Mouse (Mus musculus) heart, embryonic 12.5 days (tissue): Measurements from ENCODE around the gene Tnfsf12. TPM values are rescaled to one million over a fixed set of nuclear protein-coding genes. Genes with fewer than 3 reads are reported as not detected.
A peak's percentile ranks its signal among the peaks of the same experiment; 100 is the strongest.

Source experiments
- ATAC-seq: fragments of 200-750 bp; cut with Nextera tagmentation; 2 replicates; pipeline ENCODE4 v1.8.0; 2017; ENCODE audit warnings: moderate TSS enrichment, moderate library complexity; ENCODE audit not compliant: insufficient number of reproducible peaks, low FRiP score
- H3K27ac ChIP-seq: fragments of 300-500 bp; sonication (generic); 2 replicates; pipeline ENCODE4 v1.5.1; 2016; ENCODE audit warnings: mild to moderate bottlenecking, moderate library complexity; ENCODE audit not compliant: poor library complexity, severe bottlenecking
- H3K27me3 ChIP-seq: fragments of 300-500 bp; sonication (generic); replicated peaks from 2 replicates; pipeline ENCODE4 v1.6.1; 2016; ENCODE audit warnings: mild to moderate bottlenecking, moderate library complexity
- H3K36me3 ChIP-seq: fragments of 300-500 bp; sonication (generic); 2 replicates; pipeline ENCODE4 v1.6.1; 2016; ENCODE audit warnings: mild to moderate bottlenecking, moderate library complexity
- H3K4me1 ChIP-seq: fragments of 300-500 bp; sonication (generic); replicated peaks from 2 replicates; pipeline ENCODE4 v1.6.1; 2016; ENCODE audit warnings: mild to moderate bottlenecking
- H3K4me2 ChIP-seq: fragments of 300-500 bp; sonication (generic); 2 replicates; pipeline ENCODE4 v1.6.1; 2016; ENCODE audit warnings: mild to moderate bottlenecking, moderate library complexity
- H3K4me3 ChIP-seq: fragments of 300-500 bp; sonication (generic); 2 replicates; pipeline ENCODE4 v1.5.1; 2016; ENCODE audit warnings: mild to moderate bottlenecking
- H3K9ac ChIP-seq: fragments of 300-500 bp; sonication (generic); 2 replicates; pipeline ENCODE4 v1.6.1; 2016; ENCODE audit warnings: mild to moderate bottlenecking, moderate library complexity
- H3K9me3 ChIP-seq: fragments of 300-500 bp; sonication (generic); replicated peaks from 2 replicates; pipeline ENCODE4 v1.6.1; 2016; ENCODE audit warnings: mild to moderate bottlenecking, moderate library complexity
- WGBS: fragments of 180-500 bp; shearing (Covaris S2); methylation state at CpG from one replicate; pipeline ENCODE4 v1.1.7; 2016; 5-methylcytosine and 5-hydroxymethylcytosine counted together
- polyA plus RNA-seq: library from polyadenylated mRNA; unstranded; fragments of >200 nt; fragmentation: Nextera tagmentation; extraction: Ambion mirVana; gene quantifications from 2 replicates; pipeline ENCODE4 v1.2.1, GENCODE M21; 2016

The Tnfsf12 gene
- polyA plus RNA-seq, 1 experiment from 2014 or later: 5.6 TPM

DNA sequence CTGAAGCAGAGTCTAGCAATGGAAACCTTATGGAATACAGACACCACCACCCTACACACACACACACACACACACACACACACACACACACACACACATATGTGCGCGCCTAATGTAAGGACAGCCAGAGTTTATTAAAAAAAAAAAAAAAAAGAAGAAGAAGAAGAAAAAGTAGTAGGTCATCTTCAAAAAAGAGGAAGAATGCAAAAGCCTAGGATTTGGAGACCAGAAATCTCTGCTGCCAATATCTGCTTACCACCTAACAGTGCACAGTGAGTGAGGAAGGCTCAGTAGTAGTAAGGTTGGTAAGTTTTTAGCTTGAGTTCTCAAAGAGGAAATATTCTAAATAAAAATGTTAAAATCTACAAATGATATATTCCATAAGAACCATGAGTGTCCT lies 16.5 kb downstream of the Tnfsf12 start:
- WGBS: 100% methylated on average over 2 of the region's 2 CpGs
- Histone ChIP-seq H3K36me3 (peaks cover 61% of the 10 kb centered on the region), H3K9ac (no peak overlapping the region; the same call in 1 of the 2 replicates), H3K4me2 (no peak overlapping the region), H3K27ac (no peak overlapping the region), H3K9me3 (no peaks in the 10 kb centered on the region), H3K4me3 (no peak overlapping the region), H3K27me3 (no peaks in the 10 kb centered on the region), H3K4me1 (peaks cover 26% of the 10 kb centered on the region)
- ATAC-seq: no peak

DNA sequence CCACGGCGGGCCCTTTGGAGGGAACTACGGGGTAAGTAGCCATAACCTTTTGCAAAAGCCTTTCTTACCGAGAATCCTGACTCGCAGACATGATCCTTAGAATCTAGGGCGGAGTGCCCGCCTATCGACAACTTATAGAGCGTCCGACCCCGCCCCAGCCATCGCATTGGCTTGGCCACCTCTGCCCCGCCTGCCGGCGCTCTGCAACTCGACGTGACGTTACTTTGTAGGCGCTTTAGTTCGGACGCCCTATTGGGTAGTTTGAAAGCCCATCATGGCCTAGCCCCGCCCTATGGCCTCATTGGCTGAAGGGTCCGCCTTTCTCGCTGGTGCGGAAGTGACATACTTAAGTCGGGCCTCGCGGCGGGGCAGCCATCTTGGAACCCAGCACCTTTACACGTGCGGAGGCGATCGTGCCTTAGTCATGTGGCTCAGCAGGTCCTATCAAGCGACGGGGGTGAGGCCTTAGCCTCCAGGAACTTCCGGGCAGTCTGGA lies 23.4 kb downstream of the Tnfsf12 start, which contains the start of gene Eif4a1:
Gene Eif4a1 (minus strand): TSS at position 213 of the 496 bp plus-strand sequence.
- under 1% methylated on average over 36 of the region's 36 CpGs for WGBS
- Histone ChIP-seq H3K9ac (peak within 1 kb of the TSS; percentile 100), H3K36me3 (peaks cover 80% of the 10 kb centered on the region), H3K9me3 (no peaks in the 10 kb centered on the region), H3K4me1 (peaks cover 25% of the 10 kb centered on the region), H3K4me2 (peak within 1 kb of the TSS; percentile 100), H3K27me3 (no peaks in the 10 kb centered on the region), H3K4me3 (peak within 1 kb of the TSS; percentile 98), H3K27ac (peak within 1 kb of the TSS; percentile 98)
- ATAC-seq: peak; percentile 97

DNA sequence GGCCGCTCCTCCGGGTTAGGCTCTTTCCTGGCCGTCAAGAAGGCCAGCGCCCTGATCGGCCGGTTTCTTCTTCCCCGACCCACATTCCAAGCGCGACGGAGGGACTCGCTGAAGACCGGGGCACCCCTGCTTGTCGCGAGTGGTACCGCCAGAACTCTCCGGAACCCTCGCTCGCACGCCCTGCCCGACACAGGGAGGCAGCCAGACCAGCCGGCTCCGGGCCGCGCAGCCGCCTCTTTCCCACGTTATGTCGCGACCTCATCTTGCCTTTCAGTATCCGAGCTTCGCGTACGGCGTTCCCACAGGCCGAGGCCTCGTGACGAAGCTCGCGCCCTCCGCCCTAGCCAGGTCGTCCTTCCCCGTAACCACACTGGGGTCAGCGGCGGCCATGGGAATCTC lies 23.9 kb downstream of the Tnfsf12 start:
- no peak for ATAC-seq
- Histone ChIP-seq H3K4me3 (peak overlapping the region; percentile 98), H3K4me1 (peaks cover 25% of the 10 kb centered on the region), H3K36me3 (peaks cover 79% of the 10 kb centered on the region), H3K4me2 (peak overlapping the region; percentile 100), H3K27ac (peak overlapping the region; percentile 98), H3K9ac (peak overlapping the region; percentile 100), H3K27me3 (no peaks in the 10 kb centered on the region), H3K9me3 (no peaks in the 10 kb centered on the region)
- 0% methylated on average over 42 of the region's 43 CpGs for WGBS

DNA sequence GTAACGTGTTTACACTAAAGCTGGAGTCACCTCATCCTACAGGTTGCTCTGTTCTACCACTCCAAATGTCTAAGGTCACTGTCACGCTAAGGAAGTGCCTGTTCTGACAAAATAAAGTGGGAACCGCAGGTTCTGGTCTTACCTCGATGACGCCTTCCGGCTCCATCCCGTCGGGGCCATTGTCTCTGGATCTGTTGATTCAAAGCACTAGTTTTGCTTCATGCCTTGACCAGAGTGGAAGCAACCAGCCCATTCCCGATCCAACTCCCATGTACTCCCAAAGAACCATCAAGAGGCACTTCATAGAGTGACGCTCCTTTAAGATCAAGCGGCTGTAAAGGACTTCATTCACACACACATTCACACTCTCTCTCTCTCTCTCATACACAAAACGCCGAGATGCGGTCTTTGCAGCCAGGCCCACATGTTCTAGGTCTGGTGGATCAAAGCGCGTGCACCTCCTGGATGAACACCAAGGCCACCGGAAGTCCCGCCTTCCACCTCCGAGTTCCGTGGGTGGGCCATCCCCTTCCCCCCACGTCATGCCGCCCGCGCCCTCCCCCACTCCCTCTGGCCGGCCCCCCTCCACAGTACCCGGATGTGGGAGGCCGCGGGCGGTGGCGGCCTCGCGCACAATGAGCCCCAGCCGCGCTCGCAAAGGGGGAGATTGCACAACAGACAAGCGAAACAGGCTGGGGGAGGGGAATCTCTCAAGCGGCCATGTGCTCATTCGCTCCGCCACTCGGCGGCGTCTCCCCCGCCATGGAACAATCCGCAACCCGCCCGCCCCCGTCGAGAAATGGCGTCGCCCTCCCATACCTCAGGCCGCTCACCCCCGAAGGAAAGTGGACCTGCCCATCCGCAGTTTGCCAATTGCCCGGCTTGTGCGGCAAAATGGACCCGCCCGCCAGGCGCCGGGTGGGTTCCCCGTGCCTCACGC lies 24.6 kb downstream of the Tnfsf12 start:
- ATAC-seq: peak; percentile 85
- Histone ChIP-seq H3K9me3 (no peaks in the 10 kb centered on the region), H3K27ac (peak overlapping the region; percentile 98), H3K27me3 (no peaks in the 10 kb centered on the region), H3K9ac (peak overlapping the region; percentile 100), H3K4me3 (peak overlapping the region; percentile 98), H3K36me3 (peaks cover 79% of the 10 kb centered on the region), H3K4me1 (peaks cover 25% of the 10 kb centered on the region), H3K4me2 (peak overlapping the region; percentile 100)
- WGBS: 1% methylated on average over 61 of the region's 61 CpGs

DNA sequence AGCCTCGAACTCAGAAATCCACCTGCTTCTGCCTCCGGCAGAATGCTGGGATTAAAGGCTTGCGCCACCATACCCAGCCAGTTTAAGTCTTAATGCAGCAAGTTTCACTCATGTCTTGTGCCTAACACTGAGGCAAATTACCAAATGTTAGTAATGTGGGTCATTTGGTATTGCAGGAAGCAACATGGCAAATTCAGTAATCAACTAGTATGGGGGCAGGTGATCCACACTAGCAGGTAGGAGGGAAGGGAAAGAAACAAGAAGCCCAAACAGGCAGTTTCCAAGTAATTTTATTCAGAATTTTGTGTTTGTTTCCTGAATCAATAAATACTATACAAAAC lies 29.0 kb downstream of the Tnfsf12 start:
- H3K4me1 ChIP-seq: peaks cover 32% of the 10 kb centered on the region
- ATAC-seq: no peak
- peaks cover 70% of the 10 kb centered on the region for H3K36me3 ChIP-seq
- no peak overlapping the region for H3K4me2 ChIP-seq
- no peak overlapping the region for H3K4me3 ChIP-seq
- H3K27ac ChIP-seq: no peak overlapping the region
- H3K9ac ChIP-seq: no peak overlapping the region
- no peaks in the 10 kb centered on the region for H3K27me3 ChIP-seq
- no peaks in the 10 kb centered on the region for H3K9me3 ChIP-seq
- 85% methylated on average over 3 of the region's 3 CpGs for WGBS

DNA sequence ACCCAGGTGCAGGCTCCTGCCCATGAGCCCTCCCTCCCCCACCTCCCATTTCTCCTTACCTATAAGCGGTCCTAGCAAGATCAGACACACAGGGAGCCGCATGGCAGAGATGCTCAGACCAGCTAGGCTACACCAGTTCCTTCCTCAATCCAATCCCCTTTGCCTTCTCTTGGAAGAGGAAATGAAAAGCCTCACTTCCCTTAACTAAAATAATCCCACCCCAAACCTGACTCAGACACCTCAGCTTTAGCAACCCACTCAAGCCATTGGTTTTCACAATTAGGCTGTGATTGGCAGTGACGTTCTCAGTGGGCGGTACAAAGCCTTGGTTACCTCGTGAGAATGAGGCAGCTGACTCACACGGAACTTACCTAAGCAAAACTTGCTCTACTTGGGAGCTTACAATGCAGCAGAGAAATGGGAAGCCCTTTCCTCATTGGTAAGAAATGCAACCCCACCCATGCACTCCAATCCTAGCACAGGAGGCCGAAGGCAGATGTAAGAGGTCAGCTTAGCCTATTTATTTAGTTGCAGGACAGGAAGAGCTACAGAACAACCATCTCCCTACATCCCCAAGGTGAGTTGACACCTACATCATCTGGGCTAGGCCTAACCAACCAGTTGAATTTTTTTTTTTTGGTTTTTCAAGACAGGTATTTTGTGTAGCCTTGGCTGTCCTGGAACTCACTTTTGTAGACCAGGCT lies 29.5 kb downstream of the Tnfsf12 start, which contains the start of gene Cd68:
Gene Cd68 (minus strand): TSS at position 193 of the 704 bp plus-strand sequence.
- H3K36me3 ChIP-seq: peaks cover 70% of the 10 kb centered on the region
- no peaks in the 10 kb centered on the region for H3K27me3 ChIP-seq
- H3K9me3 ChIP-seq: no peaks in the 10 kb centered on the region
- no peak for ATAC-seq
- 0 out of 2 replicates have a peak within 1 kb of the TSS, but pooled peaks have one; percentile 7 for H3K27ac ChIP-seq
- 31% methylated on average over 7 of the region's 7 CpGs for WGBS
- no peak within 1 kb of the TSS for H3K4me3 ChIP-seq
- H3K4me1 ChIP-seq: peaks cover 37% of the 10 kb centered on the region
- H3K4me2 ChIP-seq: no peak within 1 kb of the TSS
- H3K9ac ChIP-seq: no peak within 1 kb of the TSS

DNA sequence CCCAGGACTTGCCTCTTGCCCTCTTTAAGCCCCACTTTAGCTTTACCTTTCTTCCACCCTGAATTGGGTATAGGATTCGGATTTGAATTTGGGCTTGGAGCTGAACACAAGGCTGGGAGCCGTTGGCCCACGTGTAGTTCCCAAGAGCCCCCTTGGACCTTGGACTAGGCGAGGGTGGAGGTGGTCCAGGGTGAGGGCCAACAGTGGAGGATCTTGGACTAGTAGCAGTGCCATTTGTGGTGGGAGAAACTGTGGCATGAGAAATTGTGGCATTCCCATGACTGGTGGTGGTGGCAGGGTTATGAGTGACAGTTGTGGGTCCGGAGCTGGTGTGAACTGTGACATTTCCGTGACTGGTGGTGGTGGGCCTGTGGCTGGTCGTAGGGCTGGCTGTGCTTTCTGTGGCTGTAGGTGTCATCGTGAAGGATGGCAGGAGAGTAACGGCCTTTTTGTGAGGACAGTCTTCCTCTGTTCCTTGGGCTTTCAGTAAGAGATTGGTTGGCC lies 30.1 kb downstream of the Tnfsf12 start:
- peaks cover 37% of the 10 kb centered on the region for H3K4me1 ChIP-seq
- peaks cover 65% of the 10 kb centered on the region for H3K36me3 ChIP-seq
- no peak overlapping the region for H3K4me3 ChIP-seq
- WGBS: 76% methylated on average over 9 of the region's 9 CpGs
- no peaks in the 10 kb centered on the region for H3K9me3 ChIP-seq
- H3K27me3 ChIP-seq: no peaks in the 10 kb centered on the region
- no peak overlapping the region for H3K4me2 ChIP-seq
- 0 out of 2 replicates have a peak overlapping the region, but pooled peaks have one; percentile 7 for H3K27ac ChIP-seq
- no peak overlapping the region for H3K9ac ChIP-seq
- no peak for ATAC-seq

DNA sequence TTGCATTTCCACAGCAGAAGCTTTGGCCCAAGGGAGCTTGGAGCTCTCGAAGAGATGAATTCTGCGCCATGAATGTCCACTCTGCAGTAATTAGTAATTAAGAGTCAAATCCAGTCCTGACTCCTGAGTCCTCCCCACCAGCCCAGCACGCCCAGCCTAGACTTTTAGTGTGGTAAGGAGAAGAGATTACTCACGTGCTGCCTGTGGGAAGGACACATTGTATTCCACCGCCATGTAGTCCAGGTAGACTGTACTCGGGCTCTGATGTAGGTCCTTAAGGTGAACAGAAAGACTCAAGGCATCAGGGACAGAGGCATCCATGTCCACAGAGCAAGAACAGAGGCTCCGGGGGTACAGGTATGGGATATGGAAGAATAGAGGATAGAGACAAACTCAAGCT lies 30.8 kb downstream of the Tnfsf12 start:
- Histone ChIP-seq H3K36me3 (peaks cover 58% of the 10 kb centered on the region), H3K4me3 (no peak overlapping the region), H3K27ac (no peak overlapping the region), H3K4me2 (no peak overlapping the region), H3K9ac (no peak overlapping the region), H3K27me3 (no peaks in the 10 kb centered on the region), H3K9me3 (no peaks in the 10 kb centered on the region), H3K4me1 (peaks cover 32% of the 10 kb centered on the region)
- no peak for ATAC-seq
- 86% methylated on average over 7 of the region's 7 CpGs for WGBS

DNA sequence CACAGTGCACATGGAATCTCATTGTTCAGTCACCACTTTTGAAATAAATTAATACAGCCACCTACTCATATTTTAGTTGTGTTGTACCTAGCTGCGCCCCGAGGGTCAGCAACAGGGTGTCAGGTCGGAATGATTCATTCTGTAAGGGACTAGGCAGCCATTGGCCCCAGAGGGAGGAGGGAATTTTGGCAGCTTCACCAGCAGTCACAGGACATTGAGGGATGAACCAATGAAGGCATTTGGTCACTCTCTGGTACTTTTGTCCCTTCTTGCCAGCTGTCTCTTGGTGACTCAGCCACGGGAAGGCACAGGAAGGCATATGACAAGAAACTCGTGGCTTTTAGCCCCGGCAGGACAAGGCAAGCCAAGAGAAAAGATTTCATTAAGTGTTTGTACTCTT lies 31.9 kb downstream of the Tnfsf12 start:
- Histone ChIP-seq H3K27ac (no peak overlapping the region; the same call in 1 of the 2 replicates), H3K36me3 (peaks cover 53% of the 10 kb centered on the region), H3K27me3 (no peaks in the 10 kb centered on the region), H3K9me3 (no peaks in the 10 kb centered on the region), H3K9ac (0 out of 2 replicates have a peak overlapping the region, but pooled peaks have one; percentile 2), H3K4me3 (no peak overlapping the region), H3K4me2 (no peak overlapping the region), H3K4me1 (peaks cover 21% of the 10 kb centered on the region)
- WGBS: 82% methylated on average over 6 of the region's 6 CpGs
- ATAC-seq: no peak

DNA sequence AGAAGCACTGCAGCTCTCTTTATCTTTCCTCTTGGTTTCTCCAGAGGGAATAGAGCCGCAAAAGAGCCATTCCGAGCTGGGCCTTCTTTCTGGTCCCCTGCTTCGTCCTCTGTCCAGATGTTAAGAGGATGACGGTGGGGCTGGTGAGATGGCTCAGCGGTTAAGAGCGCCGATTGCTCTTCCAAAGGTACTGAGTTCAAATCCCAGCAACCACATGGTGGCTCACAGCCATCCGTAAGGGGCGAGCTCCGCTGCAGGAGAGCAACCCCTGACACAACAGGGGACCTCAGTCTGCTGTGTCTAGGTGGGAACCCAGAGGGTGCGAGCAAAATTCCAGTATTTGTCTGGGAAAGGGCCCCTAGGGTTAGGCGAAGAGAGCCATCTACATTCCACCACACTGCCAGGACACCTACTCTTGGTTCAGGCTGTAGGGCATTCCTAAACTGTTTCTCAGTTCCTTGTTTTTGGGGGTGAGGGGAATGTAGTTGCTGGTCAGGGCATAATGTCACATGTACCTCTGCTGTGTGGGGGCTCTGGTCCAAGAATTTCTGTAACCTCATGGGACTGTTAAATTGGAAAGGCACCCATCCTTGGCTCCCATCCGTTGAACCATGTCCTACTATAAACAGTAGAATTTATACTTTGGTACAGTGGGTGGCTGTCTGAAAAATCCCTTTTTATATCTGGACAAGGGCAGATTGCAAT lies 32.5 kb downstream of the Tnfsf12 start:
- Histone ChIP-seq H3K36me3 (peaks cover 53% of the 10 kb centered on the region), H3K9me3 (no peaks in the 10 kb centered on the region)

More for the DNA sequence above, 32.5 kb downstream of the Tnfsf12 start:
- ATAC-seq: no peak
- Histone ChIP-seq H3K4me1 (peaks cover 20% of the 10 kb centered on the region), H3K9ac (peak overlapping the region; percentile 75), H3K4me3 (peak overlapping the region; percentile 65), H3K27ac (peak overlapping the region; percentile 97), H3K27me3 (no peaks in the 10 kb centered on the region), H3K4me2 (peak overlapping the region; percentile 72)
- 71% methylated on average over 13 of the region's 13 CpGs for WGBS
